Mouse (Mus musculus) forebrain, embryonic 16.5 days (tissue): ENCODE data around the gene Zfp281. TPM values are rescaled to one million over a fixed set of nuclear protein-coding genes. Genes with fewer than 3 reads are reported as not detected.

Experiments used
- ATAC-seq: fragments of 200-750 bp; cut with Nextera tagmentation; 2 replicates; pipeline ENCODE4 v1.8.0; 2017; ENCODE audit warnings: mild to moderate bottlenecking, moderate library complexity
- H3K27ac ChIP-seq: fragments of 300-500 bp; sonication (generic); 2 replicates; pipeline ENCODE4 v1.5.1; 2014; ENCODE audit warnings: low read length, control low read depth
- H3K27me3 ChIP-seq: fragments of 300-500 bp; sonication (generic); replicated peaks from 2 replicates; pipeline ENCODE4 v1.6.1; 2014; ENCODE audit warnings: low read length; ENCODE audit not compliant: control insufficient read depth, insufficient read depth
- H3K36me3 ChIP-seq: fragments of 300-500 bp; sonication (generic); 2 replicates; pipeline ENCODE4 v1.6.1; 2014; ENCODE audit not compliant: control insufficient read depth, insufficient read depth
- H3K4me1 ChIP-seq: fragments of 300-500 bp; sonication (generic); replicated peaks from 2 replicates; pipeline ENCODE4 v1.6.1; 2014; ENCODE audit warnings: low read length; ENCODE audit not compliant: control insufficient read depth, insufficient read depth
- H3K4me2 ChIP-seq: fragments of 300-500 bp; sonication (generic); 2 replicates; pipeline ENCODE4 v1.6.1; 2014; ENCODE audit warnings: mild to moderate bottlenecking, low read length, control low read depth
- H3K4me3 ChIP-seq: fragments of 300-500 bp; sonication (generic); replicated peaks from 2 replicates; pipeline ENCODE4 v1.5.1; 2014; ENCODE audit warnings: mild to moderate bottlenecking, low read length, control low read depth
- H3K9ac ChIP-seq: fragments of 300-500 bp; sonication (generic); replicated peaks from 2 replicates; pipeline ENCODE4 v1.6.1; 2014; ENCODE audit warnings: low read depth, low read length, control low read depth
- H3K9me3 ChIP-seq: fragments of 300-500 bp; sonication (generic); 2 replicates; pipeline ENCODE4 v1.6.1; 2016; ENCODE audit warnings: low read length; ENCODE audit not compliant: control insufficient read depth
- WGBS: fragments of 180-500 bp; shearing (Covaris S2); extraction: QIAGEN DNeasy Blood & Tissue Kit; methylation state at CpG from one replicate; pipeline ENCODE4 v1.1.7; 2014; 5-methylcytosine and 5-hydroxymethylcytosine counted together
- polyA plus RNA-seq: library from polyadenylated mRNA; unstranded; fragments of >200 nt; fragmentation: Nextera tagmentation; extraction: Ambion mirVana; gene quantifications from 2 replicates; pipeline ENCODE4 v1.2.1, GENCODE M21; 2015

Zfp281 gene
- polyA plus RNA-seq, 1 experiment from 2014 or later: 26.1 TPM

GRCm38 (mm10) chr1:136659917-136660316 is 35.2 kb downstream of the Zfp281 start:
- no peaks in the 10 kb centered on the region for H3K9me3 ChIP-seq
- peaks cover 9% of the 10 kb centered on the region for H3K4me1 ChIP-seq
- WGBS: 82% methylated on average over 9 of the region's 9 CpGs
- H3K36me3 ChIP-seq: no peaks in the 10 kb centered on the region
- H3K4me3 ChIP-seq: no peak overlapping the region
- no peak overlapping the region for H3K27ac ChIP-seq
- H3K4me2 ChIP-seq: no peak overlapping the region
- ATAC-seq: no peak
- H3K27me3 ChIP-seq: no peaks in the 10 kb centered on the region
- no peak overlapping the region for H3K9ac ChIP-seq

- no peaks in the 10 kb centered on the region for H3K9me3 ChIP-seq
- H3K36me3 ChIP-seq: no peaks in the 10 kb centered on the region
- no peak overlapping the region for H3K4me3 ChIP-seq
- H3K27me3 ChIP-seq: no peaks in the 10 kb centered on the region
- 24% methylated on average over 9 of the region's 9 CpGs for WGBS
- H3K4me2 ChIP-seq: no peak overlapping the region; the same call in 1 of the 2 replicates
- H3K27ac ChIP-seq: no peak overlapping the region
- peaks cover 14% of the 10 kb centered on the region for H3K4me1 ChIP-seq
- H3K9ac ChIP-seq: 0 out of 2 replicates have a peak overlapping the region, but pooled peaks have one; percentile 4
- no peak for ATAC-seq
These were observed 36.8 kb downstream of the Zfp281 start for GRCm38 (mm10) chr1:136661511-136661910.

- H3K4me3 ChIP-seq: no peak overlapping the region
- peak overlapping the region; percentile 1 for H3K4me2 ChIP-seq
- H3K36me3 ChIP-seq: no peaks in the 10 kb centered on the region
- 10% methylated on average over 10 of the region's 10 CpGs for WGBS
- ATAC-seq: peak; percentile 21; the same call in 1 of the 2 replicates
- H3K27ac ChIP-seq: no peak overlapping the region
- H3K9me3 ChIP-seq: no peaks in the 10 kb centered on the region
- H3K27me3 ChIP-seq: no peaks in the 10 kb centered on the region
- no peak overlapping the region for H3K9ac ChIP-seq
- H3K4me1 ChIP-seq: peaks cover 14% of the 10 kb centered on the region
These were observed 37.4 kb downstream of the Zfp281 start for GRCm38 (mm10) chr1:136661939-136662563.

GRCm38 (mm10) chr1:136664921-136665582 is 40.4 kb downstream of the Zfp281 start:
- Histone ChIP-seq H3K9ac (no peak overlapping the region), H3K27me3 (no peaks in the 10 kb centered on the region), H3K4me3 (no peak overlapping the region), H3K36me3 (no peaks in the 10 kb centered on the region), H3K4me1 (peaks cover 14% of the 10 kb centered on the region), H3K4me2 (no peak overlapping the region), H3K27ac (no peak overlapping the region), H3K9me3 (no peaks in the 10 kb centered on the region)
- WGBS: 58% methylated on average over 6 of the region's 6 CpGs
- ATAC-seq: no peak

GRCm38 (mm10) chr1:136666513-136666912 is 41.8 kb downstream of the Zfp281 start:
- Histone ChIP-seq H3K27ac (no peak overlapping the region), H3K4me3 (no peak overlapping the region), H3K36me3 (no peaks in the 10 kb centered on the region), H3K27me3 (no peaks in the 10 kb centered on the region), H3K9ac (no peak overlapping the region), H3K4me2 (no peak overlapping the region), H3K4me1 (peaks cover 16% of the 10 kb centered on the region), H3K9me3 (no peaks in the 10 kb centered on the region)
- WGBS: 68% methylated on average over 2 of the region's 2 CpGs
- ATAC-seq: no peak

- no peaks in the 10 kb centered on the region for H3K27me3 ChIP-seq
These were observed 45.2 kb downstream of the Zfp281 start for GRCm38 (mm10) chr1:136669926-136670325.

GRCm38 (mm10) chr1:136670421-136670820 is 45.7 kb downstream of the Zfp281 start:
- ATAC-seq: peak; percentile 38; the same call in 1 of the 2 replicates
- H3K27ac ChIP-seq: no peak overlapping the region

More at GRCm38 (mm10) chr1:136669926-136670325, 45.2 kb downstream of the Zfp281 start:
- Histone ChIP-seq H3K27ac (no peak overlapping the region), H3K36me3 (no peaks in the 10 kb centered on the region), H3K9ac (no peak overlapping the region), H3K4me3 (no peak overlapping the region), H3K9me3 (no peaks in the 10 kb centered on the region), H3K4me1 (peaks cover 10% of the 10 kb centered on the region), H3K4me2 (no peak overlapping the region)
- no peak for ATAC-seq
- WGBS: 74% methylated on average over 7 of the region's 7 CpGs

GRCm38 (mm10) chr1:136671767-136672434 is 47.2 kb downstream of the Zfp281 start:
- Histone ChIP-seq H3K36me3 (no peaks in the 10 kb centered on the region), H3K9ac (no peak overlapping the region), H3K4me3 (no peak overlapping the region), H3K27ac (no peak overlapping the region), H3K9me3 (no peaks in the 10 kb centered on the region), H3K4me1 (peaks cover 5% of the 10 kb centered on the region; the same call in 1 of the 2 replicates), H3K4me2 (no peak overlapping the region), H3K27me3 (no peaks in the 10 kb centered on the region)
- ATAC-seq: no peak
- 81% methylated on average over 12 of the region's 12 CpGs for WGBS

More at GRCm38 (mm10) chr1:136670421-136670820, 45.7 kb downstream of the Zfp281 start:
- Histone ChIP-seq H3K4me3 (no peak overlapping the region), H3K27me3 (no peaks in the 10 kb centered on the region), H3K4me2 (peak overlapping the region; percentile 21; the same call in 1 of the 2 replicates), H3K9me3 (no peaks in the 10 kb centered on the region), H3K9ac (no peak overlapping the region), H3K36me3 (no peaks in the 10 kb centered on the region), H3K4me1 (peaks cover 8% of the 10 kb centered on the region; the same call in 1 of the 2 replicates)
- 44% methylated on average over 16 of the region's 16 CpGs for WGBS

- Histone ChIP-seq H3K9me3 (no peaks in the 10 kb centered on the region), H3K4me1 (peaks cover 5% of the 10 kb centered on the region; the same call in 1 of the 2 replicates), H3K27me3 (no peaks in the 10 kb centered on the region), H3K4me3 (no peak overlapping the region), H3K36me3 (no peaks in the 10 kb centered on the region), H3K27ac (no peak overlapping the region), H3K4me2 (no peak overlapping the region), H3K9ac (no peak overlapping the region)
- no peak for ATAC-seq
- 80% methylated on average over 6 of the region's 6 CpGs for WGBS
These were observed 47.9 kb downstream of the Zfp281 start for GRCm38 (mm10) chr1:136672564-136672963.
